Mouse (Mus musculus) kidney, postnatal 4 days (tissue): ENCODE data around the gene Fam163a.
A peak's percentile ranks its signal among the peaks of the same experiment; 100 is the strongest.

Experiments
- DNase-seq, 2 experiments: peaks; one replicate each; pipeline ENCODE4 v3.0.0; 2021; ENCODE audit warnings: mixed read lengths in 2 of 2

Gene Fam163a

GRCm38 (mm10) chr1:156077655-156078054 lies 127.2 kb downstream of the Fam163a start:
- DNase-seq, result no peak

DNA sequence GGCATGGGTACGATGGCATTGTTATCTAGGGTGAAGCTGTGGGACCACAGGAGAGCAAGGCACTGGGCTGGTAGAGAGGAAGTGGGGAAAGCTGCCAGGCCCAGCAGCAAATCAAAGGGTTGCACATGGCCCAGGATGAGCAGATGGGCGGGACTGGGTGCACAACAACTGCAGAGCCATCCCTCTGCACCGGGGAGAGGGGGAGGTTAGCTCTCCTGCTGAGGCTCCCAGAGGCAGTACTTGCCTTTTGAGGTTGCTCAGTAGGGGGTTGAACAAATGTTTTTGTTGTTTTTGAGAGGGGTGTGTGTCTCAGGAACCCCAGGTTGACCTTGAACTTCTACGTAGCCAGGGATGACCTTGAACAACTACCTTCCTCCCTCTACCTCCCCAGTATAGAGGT lies 128.4 kb downstream of the Fam163a start:
- no peak for DNase-seq

DNA sequence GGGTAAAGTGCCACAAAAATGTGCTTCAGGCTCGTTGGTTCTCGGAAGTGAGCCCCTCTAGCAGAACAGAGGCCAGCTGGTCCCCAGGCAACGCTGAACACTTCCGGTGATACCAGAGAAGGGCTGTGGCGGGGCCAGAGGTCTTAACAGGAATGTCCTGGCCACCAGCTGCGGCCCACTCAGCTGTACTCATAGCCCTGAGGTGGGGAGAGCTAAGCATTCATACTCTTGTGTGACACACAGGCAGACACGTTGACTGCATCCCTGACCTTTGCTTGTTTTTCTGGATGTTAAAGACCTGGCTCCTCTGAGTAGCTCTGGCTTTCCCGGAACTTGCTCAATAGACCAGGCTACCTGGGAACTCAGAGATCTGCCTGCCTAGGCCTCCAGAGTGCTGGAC lies 130.3 kb downstream of the Fam163a start:
- DNase-seq, result peak; percentile 77 to 85

DNA sequence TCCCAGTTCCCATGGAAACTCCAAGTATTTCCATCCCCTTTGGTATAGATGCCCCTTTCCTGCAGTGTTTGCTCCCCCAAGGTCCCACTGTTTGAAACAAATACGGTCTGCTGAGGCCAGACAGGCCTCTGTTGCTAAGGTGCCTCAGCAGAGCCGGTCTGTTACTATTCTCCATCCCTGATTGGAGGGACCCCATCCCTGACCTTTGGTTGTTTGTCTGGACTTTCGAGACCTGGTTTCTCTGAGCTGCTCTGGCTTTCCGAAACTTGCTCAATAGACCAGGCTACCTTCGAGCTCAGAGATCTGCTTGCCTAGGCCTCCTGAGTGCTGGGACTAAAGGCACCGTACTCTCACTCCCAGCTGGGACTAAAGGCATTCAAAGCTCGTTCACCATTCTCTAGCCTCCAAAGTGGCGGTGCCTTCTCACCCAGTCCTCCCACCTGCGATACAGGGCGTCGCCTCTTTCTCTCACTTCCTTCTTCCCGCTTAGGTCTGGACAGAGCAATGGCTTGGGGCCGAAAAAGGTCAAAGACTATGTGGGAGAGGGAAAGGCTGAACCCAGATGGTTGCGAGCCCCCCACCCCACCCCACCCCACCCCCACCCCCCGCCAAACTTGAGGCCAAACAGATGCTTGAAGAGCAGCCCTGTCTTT lies 131.5 kb downstream of the Fam163a start:
- DNase-seq, result no peak

GRCm38 (mm10) chr1:156070106-156070505 lies 134.7 kb downstream of the Fam163a start:
- DNase-seq, result no peak

DNA sequence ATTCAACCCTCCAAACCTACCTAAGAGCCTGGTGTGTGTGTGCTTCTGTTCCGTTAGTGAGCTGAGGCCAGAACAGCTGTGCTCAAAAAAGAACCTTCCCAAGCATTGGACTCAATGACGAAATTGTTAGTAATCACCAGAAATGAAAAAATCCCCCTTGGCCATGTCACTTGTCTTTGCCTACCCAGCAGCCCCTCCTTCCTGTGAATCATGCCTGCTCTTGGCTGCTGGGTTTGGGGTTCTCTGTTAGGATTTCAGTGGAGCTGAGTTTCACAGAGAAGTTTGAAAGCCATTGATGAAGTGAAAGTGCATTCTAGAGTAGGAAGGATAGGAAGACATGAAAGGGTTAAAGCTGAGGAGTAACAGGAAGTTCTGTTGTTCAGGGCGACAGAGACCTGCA lies 138.7 kb downstream of the Fam163a start:
- no peak for DNase-seq

GRCm38 (mm10) chr1:156062193-156062592 lies 142.6 kb downstream of the Fam163a start:
- DNase-seq, result no peak

DNA sequence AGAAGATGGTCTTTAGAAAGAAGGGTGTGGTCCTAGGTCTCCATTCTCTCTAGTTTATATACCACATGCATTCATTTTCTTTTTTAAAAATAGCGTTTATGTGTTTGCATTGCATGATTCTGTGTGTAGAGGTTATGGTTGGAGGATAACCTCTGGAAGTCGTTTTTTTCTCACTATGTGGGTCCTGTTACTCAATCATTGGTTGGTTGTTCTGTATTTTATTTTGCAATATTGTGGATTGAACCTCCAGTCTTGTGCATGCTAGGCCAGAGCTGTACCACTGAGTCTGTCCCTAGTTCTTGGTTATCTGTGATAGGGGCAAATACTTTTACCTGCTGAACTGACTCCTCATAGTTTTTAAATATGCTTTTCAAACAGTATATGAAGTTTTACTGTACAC lies 146.6 kb downstream of the Fam163a start:
- no peak for DNase-seq

DNA sequence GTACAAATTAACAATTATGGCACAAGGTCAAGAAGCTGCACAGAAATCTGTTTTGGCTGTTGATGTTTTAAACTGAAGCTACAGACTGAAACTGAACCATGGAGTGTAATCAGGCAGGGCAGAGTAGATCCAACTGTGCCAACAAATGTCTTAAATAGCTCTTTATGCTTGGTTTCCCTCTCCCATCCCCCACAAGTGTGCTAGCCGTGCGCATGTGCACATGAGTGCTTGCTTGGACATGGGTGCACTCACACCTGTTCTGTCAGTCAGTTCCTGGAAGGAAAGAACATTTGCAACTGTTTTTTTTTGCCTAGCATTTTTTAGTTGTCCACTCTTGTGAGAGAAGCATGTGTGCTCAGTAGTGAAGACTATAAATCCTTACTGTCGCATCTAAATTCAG lies 158.1 kb downstream of the Fam163a start:
- DNase-seq, result peak; percentile 33 to 63

DNA sequence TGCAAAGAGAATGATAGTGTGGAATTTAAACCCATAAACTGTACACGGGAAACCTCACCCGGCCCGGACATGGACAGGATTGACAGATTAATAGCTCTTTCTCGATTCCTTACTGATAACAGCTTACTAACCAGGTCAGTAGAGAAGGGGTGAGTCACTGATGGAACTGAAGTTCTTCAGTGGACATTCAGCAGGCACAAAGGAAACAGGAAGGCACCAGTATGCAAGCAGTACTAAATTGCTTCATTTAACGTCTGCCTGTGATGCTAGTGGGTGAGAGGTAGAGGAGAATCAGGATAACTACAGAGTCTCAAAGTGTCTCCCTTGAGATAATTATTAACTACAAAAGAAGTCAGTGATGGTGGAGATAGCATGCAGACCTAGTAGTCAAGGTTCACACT lies 160.6 kb downstream of the Fam163a start:
- DNase-seq, result no peak

DNA sequence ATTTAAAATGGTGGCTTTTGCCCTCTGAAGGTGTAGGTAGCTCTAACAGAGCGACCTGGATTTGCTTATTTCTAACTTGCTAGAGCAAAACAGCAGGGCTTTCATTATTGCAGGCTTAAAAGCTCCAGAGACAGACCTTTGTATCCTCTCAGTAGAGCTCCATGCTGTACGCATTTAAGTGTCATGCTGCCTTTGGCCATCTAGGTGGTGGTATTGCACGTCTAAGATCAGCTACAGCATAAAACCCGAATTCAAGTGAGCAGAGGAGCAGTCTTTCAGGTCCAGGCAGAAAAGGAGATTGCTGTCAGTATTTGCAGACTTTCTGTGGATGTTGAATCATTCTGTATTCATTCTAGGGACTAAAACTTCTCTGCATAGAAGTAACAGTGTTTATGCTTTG lies 161.8 kb downstream of the Fam163a start:
- DNase-seq, result peak; percentile 59 to 70

- no peak for DNase-seq
Observed at GRCm38 (mm10) chr1:156042481-156042880, 162.3 kb downstream of the Fam163a start.

DNA sequence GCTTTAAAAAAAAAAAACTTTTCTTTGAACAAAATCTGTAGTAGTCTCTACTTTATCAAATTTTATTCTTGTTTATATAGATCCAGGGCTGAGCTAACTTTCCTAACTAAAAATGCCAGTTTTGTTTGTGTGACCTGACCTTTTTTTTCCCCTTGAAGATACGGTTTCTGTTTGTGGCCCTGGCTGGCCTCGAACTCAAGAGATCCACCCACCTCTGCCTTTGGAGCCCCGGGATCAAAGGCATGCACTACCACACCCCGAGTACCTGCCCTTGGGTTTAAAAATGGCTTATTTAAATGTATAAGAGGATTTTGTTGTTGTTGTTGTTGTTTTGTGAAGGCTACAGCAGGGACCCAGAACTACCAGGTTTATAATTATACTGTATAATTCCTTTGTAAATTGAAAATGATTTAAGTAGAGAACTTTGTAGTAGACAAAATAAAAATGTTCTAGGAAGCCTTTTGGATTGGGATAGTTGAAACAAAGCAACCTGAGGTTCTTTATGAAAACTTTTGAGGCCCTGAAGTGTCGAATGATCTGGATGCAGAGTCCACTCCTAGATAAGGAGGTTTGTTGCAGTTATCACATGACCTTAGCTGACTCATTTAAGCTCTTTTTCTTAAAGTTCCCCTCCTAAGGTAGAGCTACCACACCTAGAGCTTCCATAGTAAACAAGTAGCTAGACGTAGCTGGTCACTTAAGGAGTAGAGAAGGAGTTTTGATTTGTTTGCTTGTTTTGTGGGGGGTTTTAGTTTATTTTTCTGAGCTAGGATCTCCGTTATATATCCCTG lies 163.2 kb downstream of the Fam163a start:
- peak in 1 of 2 experiments; percentile 4 for DNase-seq

GRCm38 (mm10) chr1:156040731-156041401 lies 164.0 kb downstream of the Fam163a start:
- peak; percentile 93 to 95 for DNase-seq

- DNase-seq, result peak in 1 of 2 experiments; percentile 28
Observed at GRCm38 (mm10) chr1:156039989-156040388, 164.8 kb downstream of the Fam163a start.

- DNase-seq, result peak; percentile 5 to 8
Observed at GRCm38 (mm10) chr1:156037144-156037583, 167.7 kb downstream of the Fam163a start.

DNA sequence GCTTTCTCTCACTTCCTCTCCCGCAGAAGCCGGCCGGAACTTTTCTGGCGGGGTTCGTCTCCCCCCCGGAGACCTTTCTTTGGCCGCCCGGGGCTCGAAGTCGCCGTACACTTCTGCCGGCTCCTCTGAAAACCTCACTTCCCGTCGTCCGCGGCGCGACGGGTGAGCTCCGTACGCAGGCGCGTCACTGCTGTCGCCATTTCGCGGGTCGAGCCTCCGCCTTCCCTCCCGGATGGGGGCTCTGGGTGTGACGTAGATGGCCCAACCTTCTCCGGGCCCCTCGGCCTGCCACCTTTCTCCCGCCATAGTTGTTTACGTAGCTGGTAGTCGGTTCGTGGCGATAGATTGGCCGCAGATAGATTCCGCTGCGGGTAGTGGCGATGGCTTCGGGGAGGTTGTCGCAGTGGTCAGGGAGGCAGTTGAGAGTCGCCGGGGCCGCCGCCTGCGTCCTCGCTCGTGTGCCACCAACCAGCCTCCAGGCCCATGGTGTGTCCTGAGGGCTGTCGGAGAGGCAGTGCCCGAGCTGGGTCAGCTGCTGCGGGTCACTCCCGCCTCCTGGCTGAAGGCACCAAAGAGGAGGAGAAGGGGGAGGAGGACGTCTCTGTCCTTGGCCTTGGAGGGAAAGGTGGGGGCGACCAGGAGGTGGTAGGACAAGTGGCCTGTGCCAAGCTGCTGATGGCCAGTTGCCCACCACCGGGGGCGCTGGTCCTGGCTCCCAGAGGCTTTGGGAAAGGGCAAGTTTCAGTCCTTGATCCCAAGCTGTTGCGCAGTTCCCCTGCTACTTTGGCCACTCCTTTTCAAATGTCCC lies 168.7 kb downstream of the Fam163a start, which contains the start of gene Tor1aip1:
TSS of gene Tor1aip1 (minus strand) at position 551 of the 808 bp plus-strand sequence.
- DNase-seq, result peak; percentile 96 to 98

DNA sequence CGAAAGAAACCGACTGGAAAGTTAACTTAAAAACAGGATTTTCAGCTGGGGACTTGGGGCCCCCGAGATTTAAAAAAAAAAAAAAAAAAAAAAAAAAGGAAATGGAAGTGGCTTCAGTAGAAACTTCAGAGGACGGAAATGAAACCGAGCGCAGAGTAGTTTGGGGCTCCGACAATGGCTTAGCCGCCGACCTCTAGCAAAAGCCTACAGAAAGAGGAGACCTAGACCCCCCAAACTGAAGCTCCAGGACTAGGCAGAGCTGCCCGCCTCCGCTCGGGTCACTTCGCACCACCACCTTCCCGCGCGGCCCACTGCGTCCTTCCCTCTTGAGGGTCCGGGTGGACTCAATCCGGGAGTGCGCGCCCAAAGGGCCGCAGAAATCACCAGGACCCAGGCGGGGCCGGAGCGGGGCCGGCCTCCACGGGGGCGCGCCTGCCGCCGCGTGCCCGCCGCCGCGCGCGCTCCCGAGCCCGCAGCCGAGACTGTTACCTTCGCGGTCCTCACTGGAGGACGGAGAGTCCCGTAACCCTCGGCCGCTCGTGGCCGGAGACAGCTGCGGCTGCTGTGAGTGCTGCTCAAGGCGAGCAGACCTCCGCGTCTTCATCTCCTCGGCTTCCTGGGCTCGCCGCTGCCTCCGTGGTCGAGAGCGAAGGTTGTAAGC lies 169.4 kb downstream of the Fam163a start, which contains the start of gene Tor1aip2:
TSS of gene Tor1aip2 (plus strand) at position 135 of the 661 bp plus-strand sequence.
- peak; percentile 86 to 92 for DNase-seq

DNA sequence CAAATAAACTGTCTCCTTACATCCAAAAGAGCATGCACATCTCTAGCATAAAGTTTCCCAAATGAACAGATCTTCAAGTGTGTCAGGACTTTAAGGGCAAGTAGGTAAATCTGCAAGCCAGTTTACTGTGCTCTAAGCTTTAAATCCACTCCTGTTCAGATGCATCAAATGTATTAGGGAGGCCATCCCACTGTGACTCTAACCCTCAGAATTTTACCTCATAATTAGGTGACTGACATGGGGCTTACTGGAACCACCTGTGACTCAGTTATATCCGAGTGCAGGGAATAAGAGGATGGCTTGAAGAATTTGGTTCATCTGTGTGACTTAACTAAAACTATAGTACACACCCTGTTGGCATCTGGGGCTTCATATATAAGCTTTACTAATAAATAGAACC lies 170.2 kb downstream of the Fam163a start:
- no peak for DNase-seq

DNA sequence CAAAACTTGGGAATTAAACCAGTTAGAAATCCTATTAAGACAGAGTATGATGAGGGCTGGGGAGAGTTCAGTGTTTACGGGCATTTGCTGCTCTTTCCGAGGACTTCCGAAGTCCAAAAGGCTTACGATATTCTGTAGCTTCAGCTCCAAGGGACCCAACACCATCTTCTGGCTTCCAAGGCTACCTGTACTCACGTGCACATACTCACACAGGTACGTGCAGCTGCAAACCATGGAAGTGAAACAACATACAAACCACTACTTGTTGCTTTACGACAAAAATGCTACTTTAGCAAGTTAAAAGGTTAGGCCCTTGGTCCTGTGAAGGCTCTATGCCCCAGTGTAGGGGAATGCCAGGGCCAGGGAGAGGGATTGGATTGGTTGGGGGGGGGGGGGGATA lies 170.9 kb downstream of the Fam163a start:
- no peak for DNase-seq

DNA sequence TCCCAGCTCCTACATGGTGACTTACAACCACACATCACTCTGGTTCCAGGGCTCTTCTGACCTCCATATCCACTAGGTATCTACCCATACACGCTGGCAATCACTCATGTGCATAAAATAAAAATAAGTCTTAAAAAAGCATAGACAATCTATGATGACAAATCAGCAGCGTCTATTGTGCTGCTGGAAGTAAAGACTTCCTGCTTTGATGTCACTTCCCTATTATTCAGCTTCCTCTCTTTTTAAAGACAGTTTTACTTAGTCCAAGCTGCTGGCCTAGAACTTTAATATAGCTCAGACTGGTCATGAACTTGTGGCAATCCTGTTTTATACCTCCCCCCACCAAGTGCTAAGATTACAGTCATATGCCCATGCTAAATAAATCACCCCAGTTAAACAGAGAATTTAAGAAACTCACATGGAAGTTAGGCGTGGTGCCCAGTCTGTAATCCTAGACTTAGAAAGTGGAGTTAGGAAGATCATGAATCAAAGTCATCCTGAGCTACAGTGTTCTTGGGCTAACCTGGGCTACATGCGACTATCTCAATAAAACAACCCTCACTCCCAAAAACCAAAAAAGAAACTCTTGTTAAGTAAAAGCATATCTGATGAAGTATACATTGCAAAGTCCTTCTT lies 176.4 kb downstream of the Fam163a start:
- no peak for DNase-seq

GRCm38 (mm10) chr1:156027849-156028248 lies 177.0 kb downstream of the Fam163a start:
- DNase-seq, result no peak
